Mouse (Mus musculus) v-Abl transformed pro-B cells (cell line): ENCODE data around the gene Eml2.

Experiments used
- in situ Hi-C, 2 experiments: fragments of 400-800 bp; cut with MboI; formaldehyde crosslinking; loops; one replicate each; pipeline ENCODE4 v1.15.1; 2025; ENCODE audit not compliant: unreplicated experiment in 2 of 2

Gene Eml2

DNA sequence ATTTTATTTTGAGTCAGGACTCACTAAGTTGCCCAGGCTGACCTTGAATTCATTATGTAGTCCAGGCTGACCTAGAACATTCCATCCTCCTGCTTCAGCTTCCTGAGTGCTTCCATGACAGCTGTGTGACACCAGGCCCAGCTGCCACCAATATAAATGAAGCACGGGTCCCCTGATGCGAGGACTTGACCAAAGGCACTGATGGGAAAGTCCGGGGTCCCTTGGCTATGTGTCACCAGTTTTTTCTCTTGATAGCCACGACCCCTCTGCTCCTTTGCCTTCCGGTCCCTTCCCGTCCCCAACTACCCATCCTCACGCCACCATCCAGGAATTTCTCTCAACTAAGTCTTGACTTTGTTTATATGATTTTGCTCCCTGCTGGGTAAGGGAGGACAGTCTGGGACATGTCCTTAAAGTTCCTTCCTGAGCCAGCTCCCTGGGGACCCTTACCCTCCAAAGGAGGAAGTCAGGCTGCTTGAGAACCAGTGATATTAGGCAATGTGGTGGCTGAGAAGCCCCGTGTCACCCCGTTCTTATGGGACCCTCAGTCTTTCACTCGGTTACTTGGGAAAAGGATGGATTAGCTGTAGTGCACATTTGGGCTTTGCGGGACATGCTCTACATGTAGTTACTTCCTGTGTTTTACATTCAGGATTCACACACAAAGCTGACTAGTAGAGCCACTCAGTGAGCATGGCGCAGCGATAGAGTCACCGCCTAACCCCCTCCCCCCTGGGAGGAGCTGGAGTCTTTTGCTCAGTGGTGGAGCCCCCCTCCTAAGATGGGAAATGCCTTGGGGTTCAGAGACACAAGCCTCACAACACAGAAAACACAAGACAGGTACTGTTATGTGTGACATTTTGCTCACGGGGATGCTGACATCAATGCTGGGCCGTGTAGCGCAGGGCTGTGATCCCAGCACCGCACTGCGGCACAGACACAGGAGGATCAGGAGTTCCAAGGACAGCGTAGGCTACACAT lies 50.9 kb downstream of the Eml2 start:
- in situ Hi-C loops, result no loop called here

DNA sequence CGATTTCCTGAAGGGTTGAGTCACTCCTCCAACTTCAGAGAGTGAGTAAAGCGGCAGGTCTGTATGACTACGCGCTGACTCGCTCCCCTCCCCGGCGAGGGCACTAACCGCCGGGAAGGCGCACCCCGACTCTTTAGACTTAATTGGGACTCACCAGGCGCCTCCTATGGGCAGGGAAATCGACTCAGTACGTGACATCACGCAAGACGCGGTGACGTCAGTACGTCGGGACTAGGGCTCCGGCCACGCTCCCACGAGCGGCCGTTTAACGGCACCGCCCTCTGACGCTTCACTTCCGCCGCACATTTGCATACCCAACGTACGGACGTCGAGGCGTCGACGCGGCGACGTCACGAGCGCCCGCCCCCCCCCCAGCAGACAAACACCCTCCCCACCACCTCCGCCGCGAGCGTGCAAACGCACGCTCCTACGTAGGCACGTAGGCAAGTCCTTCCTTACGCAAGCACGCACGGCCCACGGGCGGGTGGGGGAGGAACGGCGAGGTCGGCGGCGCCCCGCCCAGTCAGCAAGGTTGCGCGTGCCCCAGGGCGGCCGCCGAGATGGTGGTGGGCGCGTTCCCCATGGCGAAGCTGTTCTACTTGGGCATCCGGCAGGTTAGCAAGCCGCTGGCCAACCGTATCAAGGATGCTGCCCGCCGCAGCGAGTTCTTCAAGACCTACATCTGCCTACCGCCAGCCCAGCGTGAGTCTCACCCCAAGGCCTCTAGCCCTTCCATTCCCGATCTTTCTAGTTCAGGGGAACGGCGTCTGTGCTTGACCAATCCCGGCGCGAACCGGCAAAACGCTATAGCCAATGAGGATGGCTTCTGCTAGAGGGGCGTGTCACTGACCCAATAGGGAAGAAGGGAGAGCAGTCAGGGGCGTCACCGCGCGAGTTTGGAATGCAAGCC lies 51.9 kb downstream of the Eml2 start, which contains the start of gene Opa3:
Gene Opa3, plus strand, starts transcription at position 452 of the 910 bp plus-strand sequence.
- in situ Hi-C loops, result no loop called here

DNA sequence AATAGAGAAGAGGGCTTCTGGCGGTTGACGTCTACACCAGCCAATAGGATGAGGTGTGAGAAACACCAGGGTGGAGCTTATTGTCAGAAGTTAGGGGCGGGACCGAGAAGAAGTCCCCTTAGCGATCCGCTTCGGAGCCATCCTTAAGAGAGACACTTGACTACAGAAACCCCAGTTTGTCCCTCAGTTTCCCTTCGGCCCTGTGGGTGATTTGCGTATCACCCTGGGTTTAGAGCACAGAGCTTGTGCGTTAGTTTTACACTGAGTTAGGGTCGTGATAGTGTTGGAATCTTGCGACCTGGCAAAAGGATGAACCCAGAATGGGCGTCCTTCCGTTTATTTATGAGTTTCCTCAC lies 52.5 kb downstream of the Eml2 start:
- in situ Hi-C loops, result no loop called here

DNA sequence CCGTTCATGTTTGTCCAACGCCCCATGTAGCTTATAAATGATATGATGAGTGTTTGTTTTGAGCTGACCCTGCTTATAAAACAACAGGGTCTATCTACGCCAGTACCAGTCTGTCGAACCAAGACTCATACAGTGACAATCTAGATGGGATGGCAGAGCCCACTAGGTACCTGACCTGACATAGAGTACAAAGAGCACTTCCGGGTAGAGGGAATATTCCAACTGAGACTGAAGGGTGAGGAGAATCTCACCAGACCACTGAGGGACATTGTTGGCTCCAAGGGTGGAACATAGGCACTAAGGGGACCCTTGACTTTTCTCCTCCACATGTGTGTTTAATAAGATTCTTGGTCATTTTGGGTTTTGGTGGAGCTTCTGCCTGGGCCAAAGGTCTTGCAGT lies 53.2 kb downstream of the Eml2 start:
- in situ Hi-C loops, result no loop called here

DNA sequence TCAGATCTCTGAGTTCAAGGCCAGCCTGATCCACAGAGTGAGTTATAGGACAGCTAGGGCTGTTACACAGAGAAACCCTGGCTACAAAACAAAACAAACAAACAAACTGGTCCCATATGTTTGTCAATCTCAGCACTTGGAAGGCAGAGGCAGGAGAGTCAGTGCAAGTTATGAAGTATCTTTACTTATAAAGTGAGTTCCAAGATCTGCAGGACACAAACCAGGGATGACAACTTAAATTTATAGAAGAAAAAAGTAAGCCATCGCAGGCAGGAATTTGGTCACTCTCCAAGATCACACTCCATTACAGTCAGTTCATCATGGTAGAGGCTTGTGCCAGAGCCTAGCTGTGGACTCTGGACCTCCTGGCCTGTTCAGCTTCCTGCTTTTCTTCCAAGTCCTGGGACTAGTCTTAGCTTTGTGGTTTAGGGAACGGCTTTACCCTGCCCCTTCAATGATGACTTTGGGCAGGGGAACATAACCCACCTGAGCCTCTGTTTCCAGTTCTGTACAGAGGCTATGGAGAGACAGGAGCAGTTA lies 53.9 kb downstream of the Eml2 start:
- in situ Hi-C loops, result loop anchor here in 1 of 2 experiments (5.0 kb wide), 1 partner anchor 48 kb away; no protein-coding TSS in a partner anchor

DNA sequence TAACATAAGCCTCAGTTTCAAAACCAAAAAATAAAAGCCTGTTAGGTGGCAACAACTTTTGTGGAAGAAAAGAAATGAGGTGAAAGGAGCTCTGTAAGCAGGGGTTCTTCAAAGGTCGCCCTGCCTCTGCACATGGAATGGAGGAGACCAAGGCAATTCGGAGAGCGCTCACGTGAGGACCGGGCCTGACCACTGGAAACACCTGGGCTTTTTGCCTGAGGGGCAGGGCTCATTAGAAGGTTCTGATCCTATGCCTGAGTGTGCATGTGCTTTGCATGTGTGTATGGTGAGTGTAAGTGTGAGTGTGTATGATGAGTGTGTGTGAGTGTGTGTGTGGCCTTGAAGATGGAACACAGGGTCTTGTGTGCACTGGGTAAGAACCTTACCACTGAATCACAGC lies 54.7 kb downstream of the Eml2 start:
- in situ Hi-C loops, result loop anchor here in 1 of 2 experiments (5.0 kb wide), 1 partner anchor 49 kb away; no protein-coding TSS in a partner anchor

DNA sequence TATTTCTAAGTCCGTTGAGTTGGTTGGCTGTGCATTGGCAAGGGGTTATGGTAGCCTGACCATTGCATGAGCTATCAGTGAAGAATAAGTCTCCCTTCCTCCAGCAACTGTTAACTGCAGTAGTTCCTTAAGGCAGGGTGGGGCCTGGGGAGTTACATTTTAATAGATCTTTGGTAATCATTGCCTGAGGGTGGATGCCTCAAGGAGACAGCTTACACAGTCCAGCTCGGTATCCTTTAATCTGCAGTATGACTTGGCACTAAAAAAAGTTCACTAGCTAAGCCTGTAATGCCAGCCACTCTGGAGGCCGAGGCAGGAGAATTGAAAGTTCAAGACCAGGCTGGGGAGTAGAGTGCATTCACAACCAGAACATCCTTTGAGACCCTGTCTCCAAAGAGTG lies 55.6 kb downstream of the Eml2 start:
- in situ Hi-C loops, result loop anchor here in 1 of 2 experiments (5.0 kb wide), 1 partner anchor 50 kb away; no protein-coding TSS in a partner anchor

DNA sequence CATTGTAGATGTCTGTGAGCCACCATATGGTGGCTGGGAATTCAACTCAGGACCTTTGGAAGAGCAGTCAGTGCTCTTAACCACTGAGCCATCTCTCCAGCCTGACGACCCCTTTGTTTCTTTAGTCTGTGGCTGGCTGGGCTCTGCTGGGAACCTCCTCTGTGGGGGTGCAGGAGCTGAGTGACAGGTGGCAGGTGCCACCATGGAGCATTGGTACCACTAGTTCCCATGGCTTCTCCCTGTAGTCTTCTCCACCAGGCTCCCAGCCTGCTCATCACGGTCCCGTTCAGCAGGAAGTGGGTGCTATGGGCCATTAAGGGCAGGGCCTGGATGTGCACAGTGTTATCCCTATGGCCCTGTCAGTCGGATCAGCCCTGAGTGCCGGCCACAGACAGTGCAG lies 58.4 kb downstream of the Eml2 start:
- in situ Hi-C loops, result loop anchor here (5.0 kb wide), 2 partner anchors 48 to 52 kb away; partner anchors contain the start of genes Ppm1n (in 1 of the 2) and Rtn2 (in 1 of the 2)

DNA sequence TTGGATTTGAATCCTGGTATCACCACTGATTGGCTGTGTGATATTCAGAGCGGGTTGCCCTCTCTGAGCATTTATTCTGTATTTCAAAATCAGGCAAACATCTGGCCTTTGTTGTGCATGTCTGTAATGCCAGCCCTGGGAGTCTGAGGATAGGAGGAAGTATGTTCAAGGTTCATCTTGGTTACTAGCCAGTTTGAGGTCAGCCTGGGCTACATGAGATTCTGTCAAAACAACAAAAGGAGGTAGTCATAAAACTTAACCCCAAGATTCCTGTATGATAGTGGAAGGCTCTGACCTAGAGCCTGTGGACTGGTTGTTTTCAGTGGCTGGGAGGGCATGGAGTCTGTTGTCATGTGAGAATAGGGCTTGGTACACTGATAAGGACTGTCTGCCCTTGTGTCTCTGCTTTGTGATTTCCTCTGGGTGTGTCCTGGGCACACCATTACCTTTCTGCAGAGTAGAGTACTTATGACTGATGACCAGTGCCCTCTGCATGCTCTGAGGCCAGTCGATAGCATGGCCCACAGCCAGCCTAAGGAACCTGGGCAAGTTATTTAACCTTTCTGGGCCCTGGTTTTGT lies 59.0 kb downstream of the Eml2 start:
- in situ Hi-C loops, result loop anchor here in 1 of 2 experiments (5.0 kb wide), 1 partner anchor 47 kb away; the partner anchor contains the start of genes Ppm1n and Rtn2

DNA sequence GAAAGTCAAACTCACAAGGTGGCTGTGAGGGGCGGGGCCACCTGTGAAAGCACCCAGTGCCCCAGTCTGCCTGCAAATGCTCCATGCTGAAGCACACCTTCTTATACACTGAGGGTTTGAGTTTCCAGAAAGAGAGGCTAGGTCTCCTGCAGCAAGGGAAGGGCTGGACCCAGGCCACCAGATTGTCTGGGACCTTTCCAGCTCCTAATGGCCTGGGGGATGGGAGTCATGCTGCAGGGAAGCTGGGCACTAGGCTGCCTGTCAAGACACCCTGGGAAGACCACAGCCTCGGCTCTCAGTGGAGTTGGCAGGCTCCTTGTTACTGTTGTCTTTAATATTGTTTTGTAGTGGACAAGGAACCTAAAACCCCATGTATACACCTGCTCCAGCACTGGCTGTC lies 60.2 kb downstream of the Eml2 start:
- in situ Hi-C loops, result loop anchor here in 1 of 2 experiments (5.0 kb wide), 1 partner anchor 46 kb away; the partner anchor contains the start of genes Ppm1n and Rtn2

DNA sequence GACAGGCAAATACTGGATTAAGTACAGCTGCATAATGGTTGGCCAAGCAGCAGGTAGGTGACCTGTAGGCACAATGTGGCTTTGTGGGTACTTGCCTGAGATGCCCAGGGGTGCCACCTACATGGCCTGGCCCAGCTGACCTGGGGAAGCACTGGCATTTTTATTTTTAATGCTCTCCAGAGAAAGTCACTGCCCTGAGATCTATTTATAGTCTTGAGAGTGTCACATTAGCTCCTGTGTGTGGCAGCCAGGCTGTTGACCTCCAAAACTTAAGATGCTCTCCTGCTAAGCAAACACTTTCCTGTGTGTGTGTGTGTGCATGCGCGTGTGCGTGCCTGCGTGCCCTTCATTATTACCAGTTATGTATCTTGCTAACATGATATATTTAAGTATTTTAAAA lies 62.1 kb downstream of the Eml2 start:
- in situ Hi-C loops, result loop anchor here in 1 of 2 experiments (5.0 kb wide), 1 partner anchor 44 kb away; the partner anchor contains the start of genes Ppm1n and Rtn2

DNA sequence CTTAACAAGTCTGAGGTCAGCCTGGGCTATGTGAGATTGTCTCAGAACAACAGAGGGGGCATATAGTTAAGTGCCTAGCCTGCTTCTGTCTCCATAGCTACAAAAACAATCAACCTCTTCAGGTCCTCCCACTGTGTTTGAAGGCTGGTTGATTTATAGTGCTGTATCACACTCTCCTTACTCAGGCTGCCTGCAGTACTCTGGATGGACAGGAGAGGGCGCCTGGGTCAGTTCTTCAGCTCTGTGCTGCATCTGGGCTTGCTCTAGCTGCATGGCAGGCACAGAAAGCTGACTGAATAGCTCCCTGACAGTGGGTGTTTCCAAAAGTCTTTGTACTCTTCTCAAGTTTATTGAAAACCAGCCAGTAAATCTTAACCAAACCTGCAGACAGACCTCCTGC lies 63.2 kb downstream of the Eml2 start:
- in situ Hi-C loops, result loop anchor here in 1 of 2 experiments (5.0 kb wide), 1 partner anchor 43 kb away; the partner anchor contains the start of genes Ppm1n and Rtn2

DNA sequence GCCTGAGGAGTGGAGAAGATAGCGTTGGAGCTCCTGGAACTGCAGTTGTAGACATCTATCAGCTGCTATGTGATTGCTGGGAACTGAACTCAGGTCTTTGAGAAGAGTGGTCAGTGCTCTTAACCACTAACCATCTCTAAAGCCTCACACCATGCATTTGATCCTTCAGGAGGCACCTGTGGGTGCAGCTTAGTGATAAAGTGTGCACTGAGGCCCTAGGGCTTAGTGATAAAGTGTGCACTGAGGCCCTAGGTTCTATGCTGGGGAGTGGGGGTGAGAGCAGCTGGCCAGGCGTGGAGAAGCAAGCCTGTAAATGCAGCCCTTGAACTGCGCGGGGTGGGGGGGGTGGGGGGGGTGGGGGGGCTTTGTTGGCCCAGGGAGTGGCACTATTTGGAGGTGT lies 63.8 kb downstream of the Eml2 start:
- in situ Hi-C loops, result loop anchor here (5.0 kb wide), 1 partner anchor 42 kb away; the partner anchor contains the start of genes Ppm1n (in 2 of the 2) and Rtn2 (in 2 of the 2)

DNA sequence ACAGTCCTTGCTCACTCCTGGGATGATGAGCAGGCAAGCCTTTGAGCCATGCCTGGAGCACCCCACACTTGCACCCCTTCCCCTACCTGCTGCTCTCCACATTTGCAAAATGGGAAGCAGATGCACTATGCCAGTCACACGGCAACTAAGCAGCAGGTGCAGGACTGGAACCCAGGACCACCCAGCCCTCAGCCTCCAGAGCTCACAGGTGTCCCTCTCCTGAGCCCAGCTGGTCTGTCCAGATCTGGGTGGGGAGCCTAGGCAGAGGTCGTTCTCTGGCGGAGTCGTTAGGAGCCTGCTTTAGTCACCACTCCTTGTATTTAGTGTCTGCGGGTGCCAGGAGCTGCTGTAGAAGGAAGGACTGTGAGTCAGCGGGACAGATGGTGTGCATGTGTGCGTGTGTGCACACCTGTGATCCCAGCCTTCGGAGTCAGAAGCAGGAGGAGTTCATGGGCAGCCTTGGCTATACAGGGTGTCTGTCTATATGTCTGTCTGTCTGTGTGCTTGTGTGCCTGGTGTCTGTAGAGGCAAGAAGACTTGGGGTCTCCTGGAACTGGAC lies 64.8 kb downstream of the Eml2 start:
- in situ Hi-C loops, result loop anchor here in 1 of 2 experiments (5.0 kb wide), 1 partner anchor 41 kb away; the partner anchor contains the start of genes Ppm1n and Rtn2

DNA sequence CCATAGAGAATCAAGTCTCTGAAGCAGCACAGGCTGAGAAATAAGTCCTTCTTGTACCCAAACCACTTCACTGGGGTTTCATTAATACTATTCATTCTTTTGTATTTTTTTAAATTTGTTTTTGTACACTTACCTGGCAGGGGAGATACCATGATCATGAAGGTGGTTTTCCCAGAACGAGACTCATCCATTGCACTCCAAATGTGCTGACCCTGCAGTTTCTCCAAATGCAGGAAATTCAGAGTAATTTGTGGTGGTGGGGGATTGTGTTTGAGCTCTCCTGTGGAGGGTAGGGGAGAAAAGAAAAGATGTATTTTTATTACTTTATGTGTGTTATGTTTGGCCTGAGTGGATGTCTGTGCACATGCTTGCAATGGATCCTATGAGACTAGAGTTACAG lies 65.8 kb downstream of the Eml2 start:
- in situ Hi-C loops, result loop anchor here in 1 of 2 experiments (5.0 kb wide), 1 partner anchor 40 kb away; the partner anchor contains the start of genes Ppm1n and Rtn2

DNA sequence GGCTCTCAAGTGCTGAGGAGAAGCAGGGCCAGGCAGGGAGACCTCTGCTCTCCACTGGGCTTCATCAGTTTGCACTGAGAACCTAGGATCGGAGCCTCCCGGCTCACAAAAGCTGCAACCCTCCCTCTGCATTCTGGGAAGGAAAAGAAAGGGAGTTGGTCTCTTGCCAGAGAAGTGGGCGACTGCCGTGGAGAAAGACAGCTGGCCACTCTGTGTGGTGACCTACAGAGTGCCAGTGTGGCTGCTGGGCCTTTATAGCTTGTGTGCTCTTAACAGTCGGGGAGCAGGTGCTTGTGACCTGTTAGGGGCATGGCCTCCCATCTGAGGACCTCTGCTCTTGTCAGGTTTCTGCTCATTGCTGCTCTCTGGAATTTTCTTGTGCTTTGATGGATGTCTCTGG lies 67.6 kb downstream of the Eml2 start:
- in situ Hi-C loops, result loop anchor here in 1 of 2 experiments (5.0 kb wide), 1 partner anchor 38 kb away; the partner anchor contains the start of genes Ppm1n and Rtn2

DNA sequence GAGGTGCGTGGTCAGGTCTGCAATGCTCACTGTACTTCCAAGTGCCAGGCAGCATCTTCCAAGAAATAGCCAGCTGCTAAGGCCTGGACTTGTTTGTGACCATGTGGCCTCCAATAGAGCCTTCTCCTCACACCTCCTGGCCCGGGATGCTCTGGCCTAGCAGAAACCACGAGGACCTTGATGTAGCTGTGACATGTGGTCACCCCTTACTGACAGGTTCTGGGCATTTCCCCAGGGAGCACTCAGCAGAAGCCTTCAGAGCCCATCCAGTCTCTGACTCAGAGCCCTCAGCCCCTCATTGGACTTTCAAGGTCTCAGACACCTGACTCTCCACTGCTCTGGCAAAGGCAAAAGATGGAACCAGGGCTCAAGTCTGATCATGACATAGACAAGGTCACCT lies 68.9 kb downstream of the Eml2 start:
- in situ Hi-C loops, result no loop called here

DNA sequence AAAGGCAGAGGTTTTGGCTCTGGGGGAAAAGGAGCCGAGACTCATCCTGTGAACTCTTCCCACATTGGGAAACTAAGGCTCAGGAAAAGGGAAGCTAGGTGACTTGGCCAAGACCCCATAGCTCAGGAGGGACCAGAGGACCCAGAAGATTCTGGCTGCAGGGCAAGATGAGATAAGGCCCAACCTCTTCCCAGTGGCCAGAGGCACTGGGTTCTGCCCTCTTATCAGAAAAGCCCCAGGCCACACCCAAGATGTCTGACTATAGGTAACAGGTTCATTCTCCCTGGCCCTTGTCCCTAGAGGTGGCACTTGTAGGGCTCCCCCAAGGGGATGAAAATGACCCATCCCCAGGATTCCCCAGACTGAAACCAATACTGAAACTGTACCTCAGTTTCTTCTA lies 70.6 kb downstream of the Eml2 start:
- in situ Hi-C loops, result no loop called here

DNA sequence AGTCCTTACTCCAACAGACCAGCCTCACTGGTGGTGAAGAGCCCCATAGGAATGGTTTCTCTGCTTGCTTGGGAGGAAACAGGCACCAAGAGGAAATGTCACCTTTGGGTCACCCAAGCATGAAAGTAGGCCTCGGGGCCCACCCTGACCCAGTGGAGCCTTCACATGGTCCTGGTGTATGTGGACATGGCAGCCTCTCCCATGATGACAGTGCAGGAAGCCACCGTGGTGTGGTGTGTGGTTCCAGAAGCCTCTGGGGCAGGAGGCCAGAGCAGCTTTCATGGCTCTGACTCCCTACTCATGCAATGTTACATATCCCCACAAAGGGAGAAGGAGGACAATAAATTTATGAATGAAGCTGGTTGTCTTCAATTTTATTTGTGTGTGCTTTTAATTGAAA lies 71.3 kb downstream of the Eml2 start:
- in situ Hi-C loops, result no loop called here
